Mouse (Mus musculus): ENCODE data around the gene Msx3.

Msx3 gene

GRCm38 (mm10) chr7:140057413-140058407, 8.8 kb upstream of the Msx3 start:
- DNase-seq: peak; percentile 56 to 73

- no peak for DNase-seq
These were observed 5.2 kb upstream of the Msx3 start for GRCm38 (mm10) chr7:140054124-140054523.

GRCm38 (mm10) chr7:140049115-140049689, 313 bp upstream of the Msx3 start:
- peak; percentile 51 to 62 for DNase-seq

- peak; percentile 31 to 50 for DNase-seq
These were observed 1.0 kb downstream of the Msx3 start for GRCm38 (mm10) chr7:140047811-140048311.

- DNase-seq: no peak
These were observed 3.3 kb downstream of the Msx3 start for GRCm38 (mm10) chr7:140045546-140045945.

GRCm38 (mm10) chr7:140042728-140043127, 6.2 kb downstream of the Msx3 start:
- DNase-seq: no peak

DNA sequence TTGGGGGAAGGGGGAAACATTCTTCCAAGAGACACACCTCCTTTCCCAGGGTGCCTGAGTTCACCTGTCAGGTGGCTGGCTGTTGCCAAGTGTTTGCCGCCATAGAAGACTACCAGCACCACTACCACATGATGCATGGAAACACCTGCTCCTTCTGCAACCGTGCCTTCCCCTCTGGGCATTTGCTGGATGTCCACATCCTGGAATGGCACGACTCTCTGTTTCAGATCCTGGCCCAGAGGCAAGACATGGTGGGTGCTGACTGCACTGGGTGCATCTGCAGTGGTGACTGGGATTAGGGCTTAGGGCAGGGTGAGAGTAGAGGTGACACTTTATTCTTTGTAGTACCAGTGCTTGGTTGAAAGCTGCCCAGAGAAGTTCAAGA, 11.7 kb downstream of the Msx3 start:
- DNase-seq: peak in 1 of 2 experiments; percentile 16

DNA sequence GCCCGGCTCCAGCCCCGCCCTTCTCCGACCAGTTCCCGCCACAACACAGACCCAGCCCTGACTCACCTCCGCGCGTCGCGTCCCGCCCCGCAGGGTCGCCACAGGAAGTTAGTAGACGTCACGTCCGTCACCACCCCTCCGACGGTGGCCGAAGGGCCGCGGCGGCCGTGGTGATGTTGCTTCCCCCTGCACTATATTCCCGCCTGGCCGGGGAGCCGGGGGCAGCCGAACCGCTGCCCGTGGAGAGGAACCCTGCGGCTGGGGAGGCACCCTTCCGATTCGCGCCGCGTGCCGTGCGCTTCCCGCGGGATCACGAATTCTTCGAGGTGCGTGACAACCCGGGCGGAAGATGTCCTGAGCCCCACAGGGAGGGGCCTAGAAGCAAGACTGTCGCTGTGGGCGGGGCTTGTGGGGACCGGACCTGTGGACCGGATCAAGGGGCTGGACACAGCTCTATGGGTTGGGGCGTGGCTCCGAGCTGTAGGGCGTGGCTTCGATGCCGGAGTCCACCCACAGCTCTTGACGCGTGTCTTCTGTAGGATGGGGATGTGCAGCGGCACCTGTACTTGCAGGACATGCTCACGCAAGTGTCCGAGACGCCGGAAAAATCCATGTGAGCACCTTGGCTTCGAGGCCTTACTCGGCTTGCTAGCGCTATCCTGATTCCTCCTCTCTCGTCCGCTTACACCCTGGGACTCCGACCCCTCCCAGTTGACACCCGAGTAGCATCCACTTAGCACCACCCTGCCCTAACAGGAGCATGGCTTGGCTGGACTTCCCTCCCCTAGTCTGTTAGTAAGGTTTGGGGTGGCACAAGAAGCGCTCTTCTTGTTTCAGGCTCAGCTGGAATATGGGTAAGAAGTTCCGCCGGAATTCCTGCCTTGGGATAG, 12.4 kb downstream of the Msx3 start, which contains the start of the genes Zfp511 and Tubgcp2:
Zfp511 (plus strand) TSS at position 111 of the 890 bp plus-strand sequence.
Tubgcp2 (minus strand) TSS at position 389 of the 890 bp plus-strand sequence.
- peak; percentile 99 for DNase-seq

DNA sequence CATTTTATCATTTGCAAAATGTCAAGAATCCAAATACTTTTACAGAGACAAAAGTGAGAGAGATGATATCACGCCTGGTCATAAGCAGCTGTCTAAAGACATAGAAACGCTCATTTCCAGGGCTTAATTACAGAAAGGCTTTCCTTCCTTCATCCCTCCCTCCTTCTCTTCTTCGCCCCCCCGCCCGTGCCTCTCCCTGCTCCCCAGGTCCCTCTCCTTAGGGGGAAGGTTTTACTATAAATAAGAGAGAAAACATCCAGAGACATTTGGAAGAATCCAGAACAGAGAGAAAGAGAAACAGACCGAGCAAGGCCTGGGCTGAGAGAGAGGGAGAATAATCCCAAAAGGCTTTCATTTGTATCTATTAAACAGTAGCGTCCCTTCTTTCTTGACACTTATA, 13.4 kb downstream of the Msx3 start:
- DNase-seq: no peak

GRCm38 (mm10) chr7:140033386-140033785, 15.5 kb downstream of the Msx3 start:
- DNase-seq: no peak

GRCm38 (mm10) chr7:140032366-140032765, 16.5 kb downstream of the Msx3 start:
- no peak for DNase-seq

- DNase-seq: no peak
These were observed 17.1 kb downstream of the Msx3 start for GRCm38 (mm10) chr7:140031771-140032170.

DNA sequence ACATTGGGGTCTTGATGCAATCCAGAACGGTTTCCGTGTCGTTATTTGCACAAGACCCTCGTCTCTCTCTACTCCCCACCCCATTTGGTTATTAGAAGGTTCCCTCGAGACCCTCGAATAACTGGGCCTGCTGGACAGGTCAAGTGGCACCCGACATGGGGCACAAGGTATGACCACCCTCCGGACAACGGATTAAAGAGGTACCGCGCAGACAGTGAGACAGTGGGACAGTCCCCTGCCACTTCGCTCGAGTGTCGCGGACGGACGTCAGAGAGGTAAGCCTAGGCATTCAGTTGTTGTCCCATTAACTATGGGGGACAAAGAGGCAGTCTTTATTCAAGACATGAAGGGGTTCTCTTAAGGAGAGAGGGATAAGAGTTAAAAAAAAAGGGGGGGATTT, 37.6 kb downstream of the Msx3 start:
- no peak for DNase-seq

- DNase-seq: no peak
These were observed 41.1 kb downstream of the Msx3 start for GRCm38 (mm10) chr7:140007781-140008180.

GRCm38 (mm10) chr7:140006861-140007611, 41.9 kb downstream of the Msx3 start:
- no peak for DNase-seq

GRCm38 (mm10) chr7:140004666-140005065, 44.2 kb downstream of the Msx3 start:
- DNase-seq: no peak

DNA sequence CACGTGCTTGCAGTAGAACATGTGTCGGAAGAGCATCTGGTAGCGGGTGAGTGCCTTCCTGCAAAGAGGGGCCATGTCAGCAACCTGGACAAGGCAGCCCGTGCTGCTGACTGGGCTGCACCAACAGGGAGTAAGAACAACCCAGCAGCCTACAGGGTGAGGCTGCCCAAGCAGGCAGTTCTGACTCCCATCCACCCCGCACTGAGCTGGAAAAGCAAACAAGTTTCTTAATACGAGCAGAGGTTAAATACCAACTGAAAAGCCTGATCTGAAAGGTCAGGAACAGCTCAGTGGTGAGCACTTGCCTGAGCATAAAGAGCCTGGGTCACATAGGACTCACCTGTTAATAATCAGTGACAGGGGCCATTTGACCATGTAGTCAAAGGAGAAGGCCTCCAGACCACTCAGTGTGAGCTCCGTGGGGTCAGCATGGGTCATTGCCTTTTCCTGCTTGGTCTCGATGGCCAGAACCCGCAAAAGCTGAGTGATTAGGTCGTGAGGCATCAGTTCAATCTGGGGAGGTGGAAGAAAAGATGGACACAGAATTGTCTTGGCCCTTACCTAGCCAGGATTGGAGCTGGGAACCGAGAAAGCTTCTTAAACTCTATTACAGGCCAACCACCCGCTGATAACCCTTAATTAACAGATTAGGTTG, 47.7 kb downstream of the Msx3 start:
- DNase-seq: no peak

- no peak for DNase-seq
These were observed 50.1 kb downstream of the Msx3 start for GRCm38 (mm10) chr7:139998691-139999350.
